Mouse (Mus musculus): ENCODE measurements around the gene Atp6v0d1. TPM values are rescaled to one million over a fixed set of nuclear protein-coding genes. Genes with fewer than 3 reads are reported as not detected.
"Not testable (repeated sequence)": the region's sequence is repeated elsewhere in the genome, so short reads cannot be mapped to it uniquely, and the experiment has no call there.

The Atp6v0d1 gene
- polyA plus RNA-seq, 1 experiment from 2014 or later, result 52.7 TPM

GRCm38 (mm10) chr8:105573427-105573826, 7.6 kb upstream of the Atp6v0d1 start:
- H3K27me3 ChIP-seq, result no peaks in the 10 kb centered on the region
- no peak overlapping the region for H3K4me2 ChIP-seq
- H3K4me3 ChIP-seq (replicated peaks), result no peak overlapping the region
- ATAC-seq (ENCODE audit: low read depth) (no peak), DNase-seq (no peak)
- no peaks in the 10 kb centered on the region for H3K36me3 ChIP-seq
- H3K9ac ChIP-seq, result no peak overlapping the region
- no peaks in the 10 kb centered on the region for H3K9me3 ChIP-seq (replicated peaks)
- no peak overlapping the region for H3K27ac ChIP-seq
- no peaks in the 10 kb centered on the region for H3K4me1 ChIP-seq (replicated peaks)

DNA sequence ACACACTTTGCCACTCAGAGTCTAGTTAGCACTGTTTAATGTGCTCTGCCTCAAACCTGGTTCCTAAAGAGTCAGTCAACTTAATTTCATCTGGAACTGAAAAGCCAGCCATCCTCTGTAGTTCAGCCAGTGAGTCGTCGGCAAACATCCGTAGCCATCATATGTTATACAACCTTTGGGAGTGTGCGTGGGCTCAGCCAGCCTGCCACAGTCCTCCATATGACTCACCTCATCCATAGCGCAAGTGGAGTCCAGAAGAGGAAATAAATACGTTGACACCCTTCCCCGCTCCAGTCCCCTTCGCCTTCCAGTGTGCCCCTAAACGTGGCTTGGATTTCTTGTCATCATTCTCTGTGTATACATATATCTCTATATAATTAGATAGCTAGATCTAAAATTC, 6.0 kb upstream of the Atp6v0d1 start:
- no peak for ATAC-seq (ENCODE audit: low read depth)
- WGBS (ENCODE audit: insufficient replicate concordance), result 82% methylated on average over 9 of the region's 9 CpGs

DNA sequence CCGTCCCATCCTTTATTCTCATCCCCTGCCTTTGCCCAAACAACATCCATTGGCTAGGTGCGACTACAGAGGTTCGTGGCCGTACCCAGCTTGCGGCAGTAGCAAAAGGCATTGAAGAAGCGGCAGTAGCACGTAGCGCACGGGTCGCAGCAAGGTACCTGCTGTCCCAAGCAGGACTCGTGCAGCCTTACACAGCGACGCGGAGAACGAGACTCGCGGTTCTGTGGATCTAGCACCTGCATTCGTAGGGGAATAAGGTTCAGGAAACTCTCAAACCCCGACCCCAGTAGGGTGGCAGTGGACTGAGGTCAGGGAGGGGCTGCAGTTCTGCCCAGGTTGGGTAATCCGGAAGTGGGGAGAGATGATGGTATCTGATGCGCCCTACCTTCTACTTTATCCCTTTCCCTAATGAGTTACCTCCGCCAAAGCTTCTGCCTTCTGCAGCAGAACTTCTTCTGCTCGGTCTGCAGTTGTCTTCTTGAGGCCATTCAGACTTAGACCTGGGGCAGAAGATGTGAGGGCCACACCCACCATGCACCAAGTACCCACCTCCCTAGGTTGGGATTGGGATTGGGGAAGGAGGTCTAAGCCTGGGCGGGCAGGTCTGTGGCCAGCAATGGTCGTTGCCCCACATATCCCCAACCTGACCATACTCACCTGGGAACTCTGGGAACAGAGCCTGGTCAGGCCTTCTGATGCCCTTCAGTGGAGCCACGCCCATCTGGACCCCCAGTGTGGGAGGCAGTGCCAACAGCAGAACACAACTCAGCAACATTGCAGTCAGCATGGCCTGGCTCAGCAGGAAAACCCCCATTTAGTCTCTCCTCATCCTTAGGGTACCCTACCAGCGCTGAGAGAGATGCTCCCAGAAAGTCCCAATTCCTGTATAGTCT, 1.1 kb upstream of the Atp6v0d1 start:
- Histone ChIP-seq H3K9ac (peak overlapping the region; percentile 74), H3K4me2 (peak overlapping the region; percentile 79), H3K36me3 (0 out of 2 replicates have a peak, but pooled peaks cover 4% of the 10 kb centered on the region), H3K27me3 (no peaks in the 10 kb centered on the region), H3K4me3 (replicated peaks) (peak overlapping the region; percentile 90), H3K9me3 (replicated peaks) (no peaks in the 10 kb centered on the region), H3K4me1 (replicated peaks) (peaks cover 43% of the 10 kb centered on the region), H3K27ac (peak overlapping the region; percentile 82; the same call in 1 of the 2 replicates)
- peak; percentile 42 for DNase-seq
- no peak for ATAC-seq (ENCODE audit: low read depth)
- 21% methylated on average over 27 of the region's 27 CpGs for WGBS (ENCODE audit: insufficient replicate concordance)

More for the DNA sequence above, 6.0 kb upstream of the Atp6v0d1 start:
- no peaks in the 10 kb centered on the region for H3K9me3 ChIP-seq (replicated peaks)
- no peak for DNase-seq
- H3K4me3 ChIP-seq (replicated peaks), result no peak overlapping the region
- no peaks in the 10 kb centered on the region for H3K36me3 ChIP-seq
- no peaks in the 10 kb centered on the region for H3K27me3 ChIP-seq
- H3K4me2 ChIP-seq, result no peak overlapping the region
- no peak overlapping the region for H3K27ac ChIP-seq
- H3K4me1 ChIP-seq (replicated peaks), result peaks cover 5% of the 10 kb centered on the region
- H3K9ac ChIP-seq, result no peak overlapping the region

- ATAC-seq (ENCODE audit: low read depth) (peak; percentile 64), DNase-seq (no peak)
Observed at GRCm38 (mm10) chr8:105565401-105565881, 406 bp downstream of the Atp6v0d1 start.

GRCm38 (mm10) chr8:105564573-105565229, 1.1 kb downstream of the Atp6v0d1 start:
- H3K27me3 ChIP-seq; H3K9me3 ChIP-seq (replicated peaks); DNase-seq; H3K36me3 ChIP-seq; ATAC-seq (ENCODE audit: low read depth): not testable (repeated sequence)
- H3K27ac ChIP-seq, result peak overlapping the region; percentile 91
- H3K4me3 ChIP-seq (replicated peaks), result peak overlapping the region; percentile 90
- H3K4me2 ChIP-seq, result peak overlapping the region; percentile 89
- WGBS (ENCODE audit: insufficient replicate concordance), result 36% methylated on average over 9 of the region's 9 CpGs
- H3K9ac ChIP-seq, result peak overlapping the region; percentile 96
- peaks cover 50% of the 10 kb centered on the region for H3K4me1 ChIP-seq (replicated peaks)

More at GRCm38 (mm10) chr8:105565401-105565881, 406 bp downstream of the Atp6v0d1 start:
- Histone ChIP-seq H3K9ac (peak overlapping the region; percentile 96), H3K4me2 (peak overlapping the region; percentile 89), H3K27me3 (no peaks in the 10 kb centered on the region), H3K9me3 (replicated peaks) (no peaks in the 10 kb centered on the region), H3K4me1 (replicated peaks) (peaks cover 50% of the 10 kb centered on the region), H3K27ac (peak overlapping the region; percentile 91), H3K36me3 (0 out of 2 replicates have a peak, but pooled peaks cover 4% of the 10 kb centered on the region), H3K4me3 (replicated peaks) (peak overlapping the region; percentile 90)
- WGBS (ENCODE audit: insufficient replicate concordance), result under 1% methylated on average over 31 of the region's 31 CpGs

DNA sequence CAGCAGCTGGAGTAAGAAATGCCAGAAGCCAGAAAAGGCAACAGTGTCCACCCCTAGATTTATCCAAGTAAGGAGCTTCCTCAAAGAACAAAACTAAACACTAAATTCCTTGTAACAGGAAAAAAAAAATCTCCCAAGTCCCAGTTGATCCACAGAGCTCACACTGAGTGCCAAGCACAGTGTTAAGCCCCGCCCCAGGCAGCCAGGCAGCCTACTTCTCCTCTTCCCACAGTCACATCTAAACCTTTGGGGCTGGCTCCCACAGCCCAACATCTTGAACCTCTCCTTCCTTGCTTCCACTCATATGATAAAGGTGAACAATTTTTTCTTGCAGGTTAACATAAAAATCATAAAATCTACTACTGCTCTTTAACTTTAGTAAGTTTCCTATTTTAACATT, 2.0 kb downstream of the Atp6v0d1 start:
- Histone ChIP-seq H3K9me3 (replicated peaks) (no peaks in the 10 kb centered on the region), H3K27me3 (no peaks in the 10 kb centered on the region), H3K4me3 (replicated peaks) (no peak overlapping the region), H3K36me3 (peaks cover 11% of the 10 kb centered on the region; the same call in 1 of the 2 replicates), H3K27ac (no peak overlapping the region), H3K4me1 (replicated peaks) (peaks cover 50% of the 10 kb centered on the region), H3K4me2 (peak overlapping the region; percentile 89), H3K9ac (peak overlapping the region; percentile 39; the same call in 1 of the 2 replicates)
- DNase-seq (no peak), ATAC-seq (ENCODE audit: low read depth) (no peak)
- 65% methylated on average over 1 of the region's 1 CpGs for WGBS (ENCODE audit: insufficient replicate concordance)

DNA sequence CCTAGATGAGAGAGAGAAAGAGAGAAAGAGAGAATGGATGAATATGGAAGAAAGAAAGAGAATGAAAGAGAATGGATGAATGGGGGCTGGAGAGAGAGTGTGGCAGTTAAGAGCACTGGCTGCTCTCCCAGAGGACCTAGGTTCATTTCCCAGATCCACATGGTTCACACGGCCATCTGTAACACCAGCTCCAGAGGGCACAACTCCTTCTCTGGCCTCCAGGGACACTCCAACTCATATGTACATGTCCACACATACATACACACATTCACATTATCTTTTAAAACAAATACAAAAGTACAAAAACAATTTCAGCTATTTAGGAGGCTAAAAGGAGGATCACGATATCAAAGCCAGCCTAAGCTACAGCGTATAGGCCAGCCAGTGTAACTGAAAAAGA, 3.0 kb downstream of the Atp6v0d1 start:
- H3K4me2 ChIP-seq, result no peak overlapping the region
- WGBS (ENCODE audit: insufficient replicate concordance), result 88% methylated on average over 3 of the region's 3 CpGs
- no peaks in the 10 kb centered on the region for H3K27me3 ChIP-seq
- H3K27ac ChIP-seq, result peak overlapping the region; percentile 34
- no peak overlapping the region for H3K4me3 ChIP-seq (replicated peaks)
- no peak overlapping the region for H3K9ac ChIP-seq
- no peak for ATAC-seq (ENCODE audit: low read depth)
- H3K9me3 ChIP-seq (replicated peaks), result no peaks in the 10 kb centered on the region
- H3K4me1 ChIP-seq (replicated peaks), result peaks cover 50% of the 10 kb centered on the region
- no peak for DNase-seq
- H3K36me3 ChIP-seq, result peaks cover 11% of the 10 kb centered on the region; the same call in 1 of the 2 replicates

- Histone ChIP-seq H3K36me3 (peaks cover 7% of the 10 kb centered on the region; the same call in 1 of the 2 replicates), H3K27me3 (no peaks in the 10 kb centered on the region), H3K4me2 (no peak overlapping the region), H3K9me3 (replicated peaks) (no peaks in the 10 kb centered on the region), H3K27ac (no peak overlapping the region), H3K4me3 (replicated peaks) (no peak overlapping the region), H3K9ac (no peak overlapping the region), H3K4me1 (replicated peaks) (0 out of 2 replicates have a peak, but pooled peaks cover under 1% of the 10 kb centered on the region)
- no peak for ATAC-seq (ENCODE audit: low read depth)
- 81% methylated on average over 3 of the region's 3 CpGs for WGBS (ENCODE audit: insufficient replicate concordance)
- no peak for DNase-seq
Observed at GRCm38 (mm10) chr8:105555230-105555629, 10.6 kb downstream of the Atp6v0d1 start.

GRCm38 (mm10) chr8:105554087-105554486, 11.8 kb downstream of the Atp6v0d1 start:
- no peak overlapping the region for H3K9ac ChIP-seq
- no peaks in the 10 kb centered on the region for H3K27me3 ChIP-seq
- no peak overlapping the region for H3K27ac ChIP-seq
- no peak overlapping the region for H3K4me3 ChIP-seq (replicated peaks)
- H3K4me2 ChIP-seq, result no peak overlapping the region
- peak; percentile 54 for DNase-seq
- peaks cover 3% of the 10 kb centered on the region; the same call in 1 of the 2 replicates for H3K4me1 ChIP-seq (replicated peaks)
- no peaks in the 10 kb centered on the region for H3K9me3 ChIP-seq (replicated peaks)
- ATAC-seq (ENCODE audit: low read depth), result peak; percentile 74; the same call in 1 of the 2 replicates
- H3K36me3 ChIP-seq, result no peaks in the 10 kb centered on the region; the same call in 1 of the 2 replicates

GRCm38 (mm10) chr8:105552824-105553223, 13.0 kb downstream of the Atp6v0d1 start:
- H3K27me3 ChIP-seq, result no peaks in the 10 kb centered on the region
- H3K9me3 ChIP-seq (replicated peaks), result no peaks in the 10 kb centered on the region
- no peak for ATAC-seq (ENCODE audit: low read depth)
- no peak for DNase-seq
- 0 out of 2 replicates have a peak overlapping the region, but pooled peaks have one; percentile 4 for H3K27ac ChIP-seq
- WGBS (ENCODE audit: insufficient replicate concordance), result 87% methylated on average over 1 of the region's 1 CpGs
- peaks cover 3% of the 10 kb centered on the region; the same call in 1 of the 2 replicates for H3K4me1 ChIP-seq (replicated peaks)
- no peaks in the 10 kb centered on the region; the same call in 1 of the 2 replicates for H3K36me3 ChIP-seq
- no peak overlapping the region for H3K4me2 ChIP-seq
- no peak overlapping the region for H3K9ac ChIP-seq
- no peak overlapping the region for H3K4me3 ChIP-seq (replicated peaks)

DNA sequence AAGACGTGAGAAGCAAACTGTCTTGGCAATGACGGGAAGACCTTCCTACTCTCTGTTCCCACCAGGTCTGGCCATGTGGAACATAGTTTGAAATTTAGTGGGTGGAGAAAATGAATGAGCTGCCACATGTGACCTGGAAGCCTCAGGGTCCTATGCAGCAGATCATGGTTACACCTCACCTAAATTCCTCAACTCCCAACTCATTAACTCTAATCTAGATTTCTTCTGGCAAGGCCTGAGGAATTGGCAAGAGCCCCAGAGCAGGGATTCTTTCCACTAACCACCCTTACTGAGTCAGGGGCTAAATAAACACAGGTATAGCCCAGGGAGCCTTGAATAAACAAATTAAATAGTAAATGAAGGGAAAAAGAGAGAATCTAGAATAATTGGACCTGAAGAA, 13.8 kb downstream of the Atp6v0d1 start:
- Histone ChIP-seq H3K4me3 (replicated peaks) (no peak overlapping the region), H3K4me2 (no peak overlapping the region), H3K9me3 (replicated peaks) (no peaks in the 10 kb centered on the region), H3K36me3 (no peaks in the 10 kb centered on the region; the same call in 1 of the 2 replicates), H3K4me1 (replicated peaks) (peaks cover 6% of the 10 kb centered on the region), H3K9ac (no peak overlapping the region), H3K27me3 (no peaks in the 10 kb centered on the region), H3K27ac (no peak overlapping the region)
- ATAC-seq (ENCODE audit: low read depth), result no peak
- 76% methylated on average over 2 of the region's 2 CpGs for WGBS (ENCODE audit: insufficient replicate concordance)
- DNase-seq, result no peak

Measured in liver, embryonic 13.5 days (tissue).